Mouse (Mus musculus) kidney, embryonic 15.5 days (tissue): ENCODE data around the gene Smco3. TPM values are rescaled to one million over a fixed set of nuclear protein-coding genes. Genes with fewer than 3 reads are reported as not detected.

ENCODE experiments used
- ATAC-seq: fragments of 200-750 bp; cut with Nextera tagmentation; replicated peaks from 2 replicates; pipeline ENCODE4 v1.8.0; 2017; ENCODE audit warnings: moderate TSS enrichment; ENCODE audit not compliant: low FRiP score
- H3K27ac ChIP-seq: fragments of 300-500 bp; sonication (generic); 2 replicates; pipeline ENCODE4 v1.5.1; 2015; ENCODE audit warnings: mild to moderate bottlenecking, inconsistent platforms
- H3K27me3 ChIP-seq: fragments of 300-500 bp; sonication (generic); 2 replicates; pipeline ENCODE4 v1.6.1; 2015; ENCODE audit warnings: inconsistent platforms
- H3K36me3 ChIP-seq: fragments of 300-500 bp; sonication (generic); 2 replicates; pipeline ENCODE4 v1.6.1; 2015; ENCODE audit warnings: inconsistent platforms
- H3K4me1 ChIP-seq: fragments of 300-500 bp; sonication (generic); 2 replicates; pipeline ENCODE4 v1.6.1; 2015; ENCODE audit warnings: inconsistent platforms
- H3K4me2 ChIP-seq: fragments of 300-500 bp; sonication (generic); 2 replicates; pipeline ENCODE4 v1.6.1; 2015; ENCODE audit warnings: moderate library complexity, mild to moderate bottlenecking, inconsistent platforms
- H3K4me3 ChIP-seq: fragments of 300-500 bp; sonication (generic); replicated peaks from 2 replicates; pipeline ENCODE4 v1.5.1; 2015; ENCODE audit warnings: mild to moderate bottlenecking, inconsistent platforms
- H3K9ac ChIP-seq: fragments of 300-500 bp; sonication (generic); 2 replicates; pipeline ENCODE4 v1.6.1; 2015; ENCODE audit warnings: mild to moderate bottlenecking, inconsistent platforms
- H3K9me3 ChIP-seq: fragments of 300-500 bp; sonication (generic); replicated peaks from 2 replicates; pipeline ENCODE4 v1.6.1; 2016; ENCODE audit warnings: inconsistent platforms
- WGBS: fragments of 180-500 bp; shearing (Covaris S2); methylation state at CpG from one replicate; pipeline ENCODE4 v1.1.7; 2015; ENCODE audit warnings: mixed read lengths; 5-methylcytosine and 5-hydroxymethylcytosine counted together
- polyA plus RNA-seq: library from polyadenylated mRNA; unstranded; fragments of >200 nt; fragmentation: Nextera tagmentation; extraction: Ambion mirVana; gene quantifications from 2 replicates; pipeline ENCODE4 v1.2.1, GENCODE M21; 2015

Smco3 gene
- polyA plus RNA-seq, 1 experiment from 2014 or later, result 1.7 TPM

- peak within 1 kb of the TSS; percentile 29 for H3K4me2 ChIP-seq
- peak; percentile 76 for ATAC-seq
- H3K27me3 ChIP-seq, result no peaks in the 10 kb centered on the region
- H3K4me1 ChIP-seq, result peaks cover 49% of the 10 kb centered on the region
- no peaks in the 10 kb centered on the region for H3K36me3 ChIP-seq
- H3K9me3 ChIP-seq, result no peaks in the 10 kb centered on the region
- no peak within 1 kb of the TSS for H3K9ac ChIP-seq
- H3K4me3 ChIP-seq, result peak within 1 kb of the TSS; percentile 8
- H3K27ac ChIP-seq, result peak within 1 kb of the TSS; percentile 92
- WGBS, result 61% methylated on average over 18 of the region's 18 CpGs
Observed at GRCm38 (mm10) chr6:136857186-136857872, 22.1 kb upstream of the Smco3 start, which contains the start of gene Art4. Art4 (minus strand) TSS chr6:136857733.

- peak overlapping the region; percentile 18; the same call in 1 of the 2 replicates for H3K4me3 ChIP-seq
- H3K4me1 ChIP-seq, result peaks cover 51% of the 10 kb centered on the region
- no peaks in the 10 kb centered on the region for H3K27me3 ChIP-seq
- ATAC-seq, result no peak
- no peaks in the 10 kb centered on the region for H3K36me3 ChIP-seq
- H3K9ac ChIP-seq, result no peak overlapping the region
- H3K9me3 ChIP-seq, result no peaks in the 10 kb centered on the region
- peak overlapping the region; percentile 61 for H3K27ac ChIP-seq
- peak overlapping the region; percentile 29 for H3K4me2 ChIP-seq
- 49% methylated on average over 14 of the region's 14 CpGs for WGBS
Observed at GRCm38 (mm10) chr6:136856071-136856636, 20.9 kb upstream of the Smco3 start.

- no peak overlapping the region for H3K9ac ChIP-seq
- peaks cover 51% of the 10 kb centered on the region for H3K4me1 ChIP-seq
- H3K4me3 ChIP-seq, result no peak overlapping the region
- 68% methylated on average over 2 of the region's 2 CpGs for WGBS
- no peaks in the 10 kb centered on the region for H3K9me3 ChIP-seq
- H3K27me3 ChIP-seq, result no peaks in the 10 kb centered on the region
- H3K36me3 ChIP-seq, result no peaks in the 10 kb centered on the region
- no peak overlapping the region for H3K27ac ChIP-seq
- H3K4me2 ChIP-seq, result no peak overlapping the region
- ATAC-seq, result no peak
Observed at GRCm38 (mm10) chr6:136855183-136855582, 19.9 kb upstream of the Smco3 start.

GRCm38 (mm10) chr6:136854361-136854781 lies 19.1 kb upstream of the Smco3 start:
- no peak overlapping the region for H3K4me2 ChIP-seq
- 0 out of 2 replicates have a peak overlapping the region, but pooled peaks have one; percentile 6 for H3K27ac ChIP-seq
- no peak overlapping the region for H3K9ac ChIP-seq
- H3K9me3 ChIP-seq, result no peaks in the 10 kb centered on the region
- H3K4me1 ChIP-seq, result peaks cover 48% of the 10 kb centered on the region
- no peaks in the 10 kb centered on the region for H3K36me3 ChIP-seq
- ATAC-seq, result no peak
- no peaks in the 10 kb centered on the region for H3K27me3 ChIP-seq
- H3K4me3 ChIP-seq, result no peak overlapping the region
- 76% methylated on average over 11 of the region's 11 CpGs for WGBS

- no peak overlapping the region for H3K4me2 ChIP-seq
Observed at GRCm38 (mm10) chr6:136852762-136853161, 17.5 kb upstream of the Smco3 start.

GRCm38 (mm10) chr6:136852348-136852747 lies 17.1 kb upstream of the Smco3 start:
- H3K27me3 ChIP-seq, result no peaks in the 10 kb centered on the region
- ATAC-seq, result no peak; the same call in 1 of the 2 replicates
- peaks cover 33% of the 10 kb centered on the region for H3K4me1 ChIP-seq
- H3K36me3 ChIP-seq, result no peaks in the 10 kb centered on the region
- no peak overlapping the region for H3K4me3 ChIP-seq
- peak overlapping the region; percentile 81 for H3K27ac ChIP-seq
- WGBS, result 74% methylated on average over 4 of the region's 4 CpGs
- no peaks in the 10 kb centered on the region for H3K9me3 ChIP-seq
- no peak overlapping the region for H3K4me2 ChIP-seq
- no peak overlapping the region for H3K9ac ChIP-seq

More at GRCm38 (mm10) chr6:136852762-136853161, 17.5 kb upstream of the Smco3 start:
- Histone ChIP-seq H3K27me3 (no peaks in the 10 kb centered on the region), H3K9me3 (no peaks in the 10 kb centered on the region), H3K36me3 (no peaks in the 10 kb centered on the region), H3K4me1 (peaks cover 37% of the 10 kb centered on the region), H3K9ac (no peak overlapping the region), H3K27ac (peak overlapping the region; percentile 81), H3K4me3 (no peak overlapping the region)
- no peak for ATAC-seq
- WGBS, result 38% methylated on average over 3 of the region's 3 CpGs

GRCm38 (mm10) chr6:136850267-136850666 lies 15.0 kb upstream of the Smco3 start:
- H3K9ac ChIP-seq, result no peak overlapping the region
- no peaks in the 10 kb centered on the region for H3K9me3 ChIP-seq
- peak overlapping the region; percentile 45; the same call in 1 of the 2 replicates for H3K27ac ChIP-seq
- ATAC-seq, result no peak
- no peak overlapping the region for H3K4me2 ChIP-seq
- H3K36me3 ChIP-seq, result no peaks in the 10 kb centered on the region
- no peak overlapping the region for H3K4me3 ChIP-seq
- H3K27me3 ChIP-seq, result no peaks in the 10 kb centered on the region
- H3K4me1 ChIP-seq, result peaks cover 14% of the 10 kb centered on the region
- WGBS, result 74% methylated on average over 6 of the region's 6 CpGs

- 89% methylated on average over 5 of the region's 5 CpGs for WGBS
- no peaks in the 10 kb centered on the region for H3K27me3 ChIP-seq
- H3K36me3 ChIP-seq, result no peaks in the 10 kb centered on the region
- H3K9me3 ChIP-seq, result no peaks in the 10 kb centered on the region
- no peak overlapping the region for H3K27ac ChIP-seq
- ATAC-seq, result no peak
- H3K4me1 ChIP-seq, result peaks cover 9% of the 10 kb centered on the region
- H3K9ac ChIP-seq, result no peak overlapping the region
- no peak overlapping the region for H3K4me3 ChIP-seq
- H3K4me2 ChIP-seq, result no peak overlapping the region
Observed at GRCm38 (mm10) chr6:136848971-136849370, 13.7 kb upstream of the Smco3 start.

GRCm38 (mm10) chr6:136848399-136848798 lies 13.1 kb upstream of the Smco3 start:
- H3K4me2 ChIP-seq, result no peak overlapping the region
- no peak for ATAC-seq
- 87% methylated on average over 8 of the region's 8 CpGs for WGBS
- H3K4me3 ChIP-seq, result no peak overlapping the region
- no peak overlapping the region for H3K27ac ChIP-seq
- no peaks in the 10 kb centered on the region for H3K27me3 ChIP-seq
- H3K9ac ChIP-seq, result no peak overlapping the region
- H3K36me3 ChIP-seq, result no peaks in the 10 kb centered on the region
- H3K9me3 ChIP-seq, result no peaks in the 10 kb centered on the region
- H3K4me1 ChIP-seq, result peaks cover 9% of the 10 kb centered on the region

- WGBS, result 25% methylated on average over 2 of the region's 2 CpGs
- no peak overlapping the region for H3K4me3 ChIP-seq
- H3K4me1 ChIP-seq, result peaks cover 7% of the 10 kb centered on the region
- H3K4me2 ChIP-seq, result no peak overlapping the region
- no peaks in the 10 kb centered on the region for H3K27me3 ChIP-seq
- ATAC-seq, result peak; percentile 56
- H3K9me3 ChIP-seq, result no peaks in the 10 kb centered on the region
- no peak overlapping the region for H3K9ac ChIP-seq
- H3K27ac ChIP-seq, result no peak overlapping the region
- no peaks in the 10 kb centered on the region for H3K36me3 ChIP-seq
Observed at GRCm38 (mm10) chr6:136847790-136848189, 12.5 kb upstream of the Smco3 start.

GRCm38 (mm10) chr6:136847267-136847666 lies 12.0 kb upstream of the Smco3 start:
- Histone ChIP-seq H3K27ac (no peak overlapping the region), H3K27me3 (no peaks in the 10 kb centered on the region), H3K9ac (no peak overlapping the region), H3K9me3 (no peaks in the 10 kb centered on the region), H3K4me2 (no peak overlapping the region), H3K4me1 (peaks cover 2% of the 10 kb centered on the region), H3K4me3 (no peak overlapping the region), H3K36me3 (no peaks in the 10 kb centered on the region)
- ATAC-seq, result no peak
- WGBS, result 93% methylated on average over 3 of the region's 3 CpGs

GRCm38 (mm10) chr6:136845706-136846480 lies 10.6 kb upstream of the Smco3 start:
- H3K9me3 ChIP-seq, result no peaks in the 10 kb centered on the region

More at GRCm38 (mm10) chr6:136845706-136846480, 10.6 kb upstream of the Smco3 start:
- H3K4me3 ChIP-seq, result no peak overlapping the region
- ATAC-seq, result no peak
- H3K27ac ChIP-seq, result no peak overlapping the region
- H3K36me3 ChIP-seq, result no peaks in the 10 kb centered on the region
- H3K27me3 ChIP-seq, result no peaks in the 10 kb centered on the region
- WGBS, result 73% methylated on average over 5 of the region's 5 CpGs
- no peak overlapping the region for H3K9ac ChIP-seq
- no peaks in the 10 kb centered on the region for H3K4me1 ChIP-seq
- no peak overlapping the region for H3K4me2 ChIP-seq
